Mouse (Mus musculus) E14TG2a.4 (cell line): ENCODE data around the gene Fam228a.

Experiments used
- CTCF ChIP-seq: conservative IDR thresholded peaks from 2 replicates; pipeline ENCODE4 v1.5.1; 2014; ENCODE audit warnings: low read length
- POU5F1 ChIP-seq: IDR thresholded peaks from 2 replicates; pipeline ENCODE4 v1.6.1; 2014; ENCODE audit warnings: low read length, borderline replicate concordance

DNA sequence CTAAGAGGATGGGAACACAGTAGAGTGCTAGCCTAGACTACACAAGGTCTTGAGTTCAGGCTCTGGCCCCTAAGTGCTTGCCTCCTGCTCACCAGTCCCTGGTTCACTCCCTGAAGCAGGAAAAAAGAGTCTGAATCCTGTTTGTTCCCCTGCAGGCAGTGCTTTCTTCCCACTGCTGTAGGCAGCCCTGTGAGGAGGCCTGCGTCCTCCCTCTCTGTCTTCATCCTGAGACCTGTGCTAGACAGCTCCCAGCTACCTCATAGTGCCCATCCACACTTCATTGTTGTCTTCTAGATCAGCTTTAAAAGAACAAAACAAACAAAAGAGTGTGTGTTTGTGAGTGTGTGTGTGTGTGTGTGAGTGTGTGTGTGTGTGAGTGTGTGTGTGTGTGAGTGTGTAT is 43.7 kb downstream of the Fam228a start:
- TF ChIP-seq CTCF (no peak), POU5F1 (no peak)
